Mouse (Mus musculus): ENCODE results near the gene Gm17087.

DNA sequence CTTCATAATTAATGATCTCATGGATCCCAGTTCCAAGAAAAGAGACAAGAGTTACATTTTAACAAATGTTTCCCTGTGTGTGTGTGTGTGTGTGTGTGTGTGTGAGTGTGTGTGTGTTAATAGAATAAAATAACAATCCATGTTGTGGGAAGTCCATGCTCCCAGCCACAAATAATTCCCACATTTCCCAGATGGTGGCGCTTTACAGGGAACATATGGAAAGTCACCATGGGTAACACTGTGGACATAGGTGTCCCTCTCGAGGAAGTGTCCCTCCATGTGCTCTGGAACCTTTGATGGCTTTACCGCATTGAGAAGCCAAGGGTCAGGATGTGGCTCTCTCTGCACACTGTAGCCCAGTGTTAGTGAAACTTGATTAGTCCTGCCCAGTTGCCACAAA, 38.1 kb downstream of the Gm17087 start:
- TF ChIP-seq CTCF (IDR thresholded peaks at IDR 0.05 in 2 of 3, conservative IDR thresholded peaks at IDR 0.05 in 1 of 3; ENCODE audit: control insufficient read depth in 1 of 3, insufficient read depth in 1 of 3, low read depth in 2 of 3, low read length in 3 of 3, poor library complexity in 1 of 3, severe bottlenecking in 1 of 3) (no peak), USF1 (IDR thresholded peaks at IDR 0.05; ENCODE audit: low read depth, low read length) (no peak), KAT2A (conservative IDR thresholded peaks at IDR 0.05; ENCODE audit: low read depth, low read length) (no peak), EP300 (IDR thresholded peaks at IDR 0.05; ENCODE audit: low read depth in 1 of 2, low read length in 2 of 2) (no peak), UBTF (IDR thresholded peaks at IDR 0.05; ENCODE audit: borderline replicate concordance, insufficient read depth, low read depth, low read length) (no peak), POLR2AphosphoS2 (IDR thresholded peaks at IDR 0.05; ENCODE audit: low read length) (no peak), SIN3A (IDR thresholded peaks at IDR 0.05; ENCODE audit: low read length) (no peak), MXI1 (IDR thresholded peaks at IDR 0.05; ENCODE audit: low read depth, low read length) (no peak), POLR2A (IDR thresholded peaks at IDR 0.05; ENCODE audit: control insufficient read depth in 1 of 2, insufficient read depth in 1 of 2, low read depth in 1 of 2, low read length in 2 of 2, poor library complexity in 1 of 2) (no peak)

Measured in MEL (cell line).